Mouse (Mus musculus): ENCODE data around the gene Gm5089. TPM values are rescaled to one million over a fixed set of nuclear protein-coding genes. Genes with fewer than 3 reads are reported as not detected.
"Not testable (repeated sequence)": the region's sequence is repeated elsewhere in the genome, so short reads cannot be mapped to it uniquely, and the experiment has no call there.

The Gm5089 gene
- total and polyA plus RNA-seq, 3 experiments: not detected

- H3K4me1 ChIP-seq (ENCODE audit: control insufficient read depth, insufficient read depth, low read length): no peaks in the 10 kb centered on the region
- 7% methylated on average over 40 of the region's 40 CpGs for WGBS
- H3K79me2 ChIP-seq (replicated peaks; ENCODE audit: control insufficient read depth, insufficient read depth, low read length): no peaks in the 10 kb centered on the region
- H3K36me3 ChIP-seq (ENCODE audit: control insufficient read depth, insufficient read depth, low read length): no peaks in the 10 kb centered on the region
- no peak overlapping the region for H3K9ac ChIP-seq (ENCODE audit: low read depth, low read length)
- H3K4me3 ChIP-seq: peak overlapping the region; percentile 40; the same call in 1 of the 2 replicates
- no peak overlapping the region for H3K27ac ChIP-seq
- H3K27me3 ChIP-seq (ENCODE audit: control insufficient read depth, insufficient read depth, low read length): peaks cover 27% of the 10 kb centered on the region
- intact Hi-C loops (cut with DNase I): loop anchor here (10.0 kb wide), 1 partner anchor 228 kb away; no protein-coding TSS in a partner anchor
- no peak for DNase-seq
- TF ChIP-seq POLR2A (IDR thresholded peaks at IDR 0.05; ENCODE audit: insufficient read depth, low read depth, low read length) (no peak), CTCF (IDR thresholded peaks at IDR 0.05) (no peak), EP300 (IDR thresholded peaks at IDR 0.05; ENCODE audit: insufficient read depth, low read depth, low read length) (no peak)
Observed at GRCm38 (mm10) chr14:122463080-122463691, 12.3 kb upstream of the Gm5089 start.

DNA sequence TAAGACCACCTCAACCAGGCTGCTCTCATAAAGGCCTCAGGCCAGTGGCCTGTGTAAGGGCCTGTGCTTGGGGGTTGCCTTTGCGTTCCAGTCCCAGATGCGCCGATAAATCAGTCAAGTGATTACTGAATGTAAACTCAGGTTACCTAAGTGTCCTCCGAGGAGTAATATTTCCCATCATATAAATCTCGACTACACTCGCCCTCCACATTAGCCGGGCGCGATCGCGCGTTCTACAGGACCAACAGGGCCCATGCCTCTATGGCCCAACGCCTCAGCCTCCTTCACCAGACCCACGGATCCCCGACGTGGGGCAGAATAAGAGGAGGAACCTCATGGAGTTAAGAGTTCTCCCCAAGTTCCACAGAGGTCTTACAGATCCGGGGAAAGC is 11.8 kb upstream of the Gm5089 start:
- H3K27ac ChIP-seq: no peak overlapping the region
- no peak for DNase-seq
- no peaks in the 10 kb centered on the region for H3K36me3 ChIP-seq (ENCODE audit: control insufficient read depth, insufficient read depth, low read length)
- no peaks in the 10 kb centered on the region for H3K79me2 ChIP-seq (replicated peaks; ENCODE audit: control insufficient read depth, insufficient read depth, low read length)
- no peak overlapping the region for H3K9ac ChIP-seq (ENCODE audit: low read depth, low read length)
- no peaks in the 10 kb centered on the region for H3K4me1 ChIP-seq (ENCODE audit: control insufficient read depth, insufficient read depth, low read length)
- no peak overlapping the region for H3K4me3 ChIP-seq
- intact Hi-C loops (cut with DNase I): loop anchor here (10.0 kb wide), 1 partner anchor 228 kb away; no protein-coding TSS in a partner anchor
- peaks cover 25% of the 10 kb centered on the region for H3K27me3 ChIP-seq (ENCODE audit: control insufficient read depth, insufficient read depth, low read length)
- TF ChIP-seq EP300 (IDR thresholded peaks at IDR 0.05; ENCODE audit: insufficient read depth, low read depth, low read length) (no peak), POLR2A (IDR thresholded peaks at IDR 0.05; ENCODE audit: insufficient read depth, low read depth, low read length) (no peak), CTCF (IDR thresholded peaks at IDR 0.05) (no peak)
- 61% methylated on average over 17 of the region's 17 CpGs for WGBS

DNA sequence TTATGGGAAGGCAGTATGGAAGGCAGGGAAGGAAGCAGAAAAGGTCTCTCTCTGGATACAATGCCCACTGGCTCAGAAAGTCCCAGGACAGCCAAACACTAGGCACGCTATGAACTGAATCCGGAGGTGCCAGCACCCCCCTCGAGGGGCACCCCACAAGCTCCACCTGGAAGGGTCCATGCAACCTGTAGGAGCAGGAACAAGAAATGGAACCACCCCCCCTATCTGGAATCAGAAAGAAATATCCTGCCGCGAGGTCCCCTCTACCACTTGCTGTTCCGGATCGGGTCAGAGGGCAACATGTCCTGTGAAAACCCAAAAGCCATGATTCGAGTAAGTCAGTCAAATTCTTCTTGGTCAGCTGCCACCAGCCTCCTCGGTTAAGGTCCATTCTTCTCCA is 11.1 kb upstream of the Gm5089 start:
- H3K4me1 ChIP-seq (ENCODE audit: control insufficient read depth, insufficient read depth, low read length): no peaks in the 10 kb centered on the region
- no peak overlapping the region for H3K4me3 ChIP-seq
- no peak for DNase-seq
- no peak for TF ChIP-seq CTCF (IDR thresholded peaks at IDR 0.05)
- no peak overlapping the region for H3K9ac ChIP-seq (ENCODE audit: low read depth, low read length)
- intact Hi-C loops (cut with DNase I): loop anchor here (10.0 kb wide), 1 partner anchor 227 kb away; no protein-coding TSS in a partner anchor
- H3K27ac ChIP-seq: no peak overlapping the region
- peaks cover 25% of the 10 kb centered on the region for H3K27me3 ChIP-seq (ENCODE audit: control insufficient read depth, insufficient read depth, low read length)
- H3K79me2 ChIP-seq (replicated peaks; ENCODE audit: control insufficient read depth, insufficient read depth, low read length): no peaks in the 10 kb centered on the region
- WGBS: 62% methylated on average over 9 of the region's 9 CpGs
- H3K36me3 ChIP-seq (ENCODE audit: control insufficient read depth, insufficient read depth, low read length): no peaks in the 10 kb centered on the region

GRCm38 (mm10) chr14:122461500-122461899 is 10.6 kb upstream of the Gm5089 start:
- peaks cover 25% of the 10 kb centered on the region for H3K27me3 ChIP-seq (ENCODE audit: control insufficient read depth, insufficient read depth, low read length)

DNA sequence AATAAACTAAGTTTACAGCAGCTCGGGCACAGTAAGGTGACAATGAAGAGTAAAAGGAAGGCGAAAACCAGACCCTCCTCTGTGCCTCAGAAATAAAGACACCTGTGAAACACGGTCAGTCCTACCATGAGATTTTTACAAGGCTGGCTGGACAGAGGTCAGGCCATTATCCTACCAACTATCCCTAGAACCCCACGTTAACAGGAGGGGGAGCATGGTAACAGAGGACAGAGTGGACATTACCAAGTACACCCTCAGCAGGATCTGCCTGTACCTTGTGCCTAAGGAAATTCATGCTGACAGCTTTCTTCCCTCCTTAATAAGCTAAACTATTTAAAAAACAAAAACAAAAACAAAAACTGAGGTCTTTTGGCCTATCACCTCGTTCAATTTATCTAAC is 9.3 kb upstream of the Gm5089 start:
- intact Hi-C loops (cut with DNase I): loop anchor here (10.0 kb wide), 1 partner anchor 225 kb away; no protein-coding TSS in a partner anchor
- H3K9ac ChIP-seq (ENCODE audit: low read depth, low read length): no peak overlapping the region
- no peak for TF ChIP-seq EP300 (IDR thresholded peaks at IDR 0.05; ENCODE audit: insufficient read depth, low read depth, low read length)
- TF ChIP-seq CTCF (IDR thresholded peaks at IDR 0.05): no peak
- no peak for TF ChIP-seq POLR2A (IDR thresholded peaks at IDR 0.05; ENCODE audit: insufficient read depth, low read depth, low read length)
- peaks cover 22% of the 10 kb centered on the region for H3K27me3 ChIP-seq (ENCODE audit: control insufficient read depth, insufficient read depth, low read length)
- H3K4me3 ChIP-seq: no peak overlapping the region
- WGBS: 72% methylated on average over 5 of the region's 5 CpGs
- no peak overlapping the region for H3K27ac ChIP-seq
- H3K36me3 ChIP-seq (ENCODE audit: control insufficient read depth, insufficient read depth, low read length): no peaks in the 10 kb centered on the region
- H3K4me1 ChIP-seq (ENCODE audit: control insufficient read depth, insufficient read depth, low read length): no peaks in the 10 kb centered on the region
- DNase-seq: no peak
- no peaks in the 10 kb centered on the region for H3K79me2 ChIP-seq (replicated peaks; ENCODE audit: control insufficient read depth, insufficient read depth, low read length)

More at GRCm38 (mm10) chr14:122461500-122461899, 10.6 kb upstream of the Gm5089 start:
- Histone ChIP-seq H3K27ac (no peak overlapping the region), H3K4me1 (ENCODE audit: control insufficient read depth, insufficient read depth, low read length) (no peaks in the 10 kb centered on the region), H3K4me3 (no peak overlapping the region), H3K79me2 (replicated peaks; ENCODE audit: control insufficient read depth, insufficient read depth, low read length) (no peaks in the 10 kb centered on the region), H3K36me3 (ENCODE audit: control insufficient read depth, insufficient read depth, low read length) (no peaks in the 10 kb centered on the region), H3K9ac (ENCODE audit: low read depth, low read length) (no peak overlapping the region)
- no peak for DNase-seq
- TF ChIP-seq CTCF (IDR thresholded peaks at IDR 0.05) (no peak), POLR2A (IDR thresholded peaks at IDR 0.05; ENCODE audit: insufficient read depth, low read depth, low read length) (no peak), EP300 (IDR thresholded peaks at IDR 0.05; ENCODE audit: insufficient read depth, low read depth, low read length) (no peak)
- intact Hi-C loops (cut with DNase I): loop anchor here (10.0 kb wide), 1 partner anchor 227 kb away; no protein-coding TSS in a partner anchor
- 68% methylated on average over 3 of the region's 3 CpGs for WGBS

GRCm38 (mm10) chr14:122459776-122460175 is 8.9 kb upstream of the Gm5089 start:
- WGBS: 87% methylated on average over 1 of the region's 1 CpGs

DNA sequence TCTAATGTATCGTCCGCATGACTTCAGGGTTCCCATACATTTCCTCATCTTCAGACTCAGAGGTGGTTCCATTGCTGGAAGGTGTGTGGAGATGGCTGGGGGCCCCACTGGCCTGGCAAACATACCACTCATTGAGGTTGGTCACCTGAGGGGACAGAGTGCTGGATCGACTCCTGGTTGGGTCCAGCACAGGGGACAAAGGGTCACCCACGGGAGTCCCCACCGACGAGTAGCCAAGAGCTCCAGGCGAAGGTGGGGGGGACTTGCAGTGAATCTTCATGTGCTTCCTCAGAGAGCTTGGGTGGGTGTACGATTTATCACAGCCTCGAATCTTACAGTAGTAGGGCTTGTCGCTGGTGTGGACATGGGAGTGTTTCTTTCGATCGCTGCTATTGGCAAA is 8.4 kb upstream of the Gm5089 start:
- H3K9ac ChIP-seq (ENCODE audit: low read depth, low read length); DNase-seq; H3K79me2 ChIP-seq (replicated peaks; ENCODE audit: control insufficient read depth, insufficient read depth, low read length); intact Hi-C loops (cut with DNase I); H3K36me3 ChIP-seq (ENCODE audit: control insufficient read depth, insufficient read depth, low read length); H3K27ac ChIP-seq; H3K4me1 ChIP-seq (ENCODE audit: control insufficient read depth, insufficient read depth, low read length); H3K4me3 ChIP-seq: not testable (repeated sequence)
- WGBS: 88% methylated on average over 12 of the region's 12 CpGs
- H3K27me3 ChIP-seq (ENCODE audit: control insufficient read depth, insufficient read depth, low read length): peaks cover 15% of the 10 kb centered on the region

More at GRCm38 (mm10) chr14:122459776-122460175, 8.9 kb upstream of the Gm5089 start:
- no peak for TF ChIP-seq EP300 (IDR thresholded peaks at IDR 0.05; ENCODE audit: insufficient read depth, low read depth, low read length)
- TF ChIP-seq POLR2A (IDR thresholded peaks at IDR 0.05; ENCODE audit: insufficient read depth, low read depth, low read length): no peak
- no peak for TF ChIP-seq CTCF (IDR thresholded peaks at IDR 0.05)
- H3K9ac ChIP-seq (ENCODE audit: low read depth, low read length): no peak overlapping the region
- no peaks in the 10 kb centered on the region for H3K4me1 ChIP-seq (ENCODE audit: control insufficient read depth, insufficient read depth, low read length)
- H3K27me3 ChIP-seq (ENCODE audit: control insufficient read depth, insufficient read depth, low read length): peaks cover 19% of the 10 kb centered on the region
- H3K36me3 ChIP-seq (ENCODE audit: control insufficient read depth, insufficient read depth, low read length): no peaks in the 10 kb centered on the region
- DNase-seq: no peak
- no peak overlapping the region for H3K4me3 ChIP-seq
- no peak overlapping the region for H3K27ac ChIP-seq
- intact Hi-C loops (cut with DNase I): loop anchor here (10.0 kb wide), 1 partner anchor 225 kb away; no protein-coding TSS in a partner anchor
- H3K79me2 ChIP-seq (replicated peaks; ENCODE audit: control insufficient read depth, insufficient read depth, low read length): no peaks in the 10 kb centered on the region

Data from heart, adult 2 months (tissue).